Mouse (Mus musculus) activated CD4-positive, CD25-positive, alpha-beta regulatory T cell, adult 4 months (primary cell): ENCODE results near the gene Fam189a2. TPM values are rescaled to one million over a fixed set of nuclear protein-coding genes. Genes with fewer than 3 reads are reported as not detected.

ENCODE experiments used
- ATAC-seq: one replicate; pipeline ENCODE4 v1.8.0; 2017
- polyA plus RNA-seq, 2 experiments: library from polyadenylated mRNA; unstranded; fragments of 100-300 nt; shearing (Covaris generic); gene quantifications; one replicate each; pipeline ENCODE4 v1.2.1; 2017

Fam189a2 gene
- polyA plus RNA-seq, 2 experiments from 2014 or later = not detected

GRCm38 (mm10) chr19:24024667-24025066 is 6.2 kb downstream of the Fam189a2 start:
- no peak for ATAC-seq

GRCm38 (mm10) chr19:24024131-24024530 is 6.7 kb downstream of the Fam189a2 start:
- ATAC-seq = no peak

GRCm38 (mm10) chr19:24023351-24023750 is 7.5 kb downstream of the Fam189a2 start:
- no peak for ATAC-seq

- no peak for ATAC-seq
These were observed 8.0 kb downstream of the Fam189a2 start for GRCm38 (mm10) chr19:24022771-24023170.

- no peak for ATAC-seq
These were observed 8.5 kb downstream of the Fam189a2 start for GRCm38 (mm10) chr19:24022301-24022700.

GRCm38 (mm10) chr19:24020736-24021135 is 10.1 kb downstream of the Fam189a2 start:
- ATAC-seq = no peak

GRCm38 (mm10) chr19:24019609-24020008 is 11.2 kb downstream of the Fam189a2 start:
- ATAC-seq = no peak

GRCm38 (mm10) chr19:24018396-24018795 is 12.4 kb downstream of the Fam189a2 start:
- no peak for ATAC-seq

GRCm38 (mm10) chr19:24017892-24018291 is 12.9 kb downstream of the Fam189a2 start:
- no peak for ATAC-seq

GRCm38 (mm10) chr19:24017427-24017826 is 13.4 kb downstream of the Fam189a2 start:
- no peak for ATAC-seq

GRCm38 (mm10) chr19:24016706-24017386 is 14.0 kb downstream of the Fam189a2 start:
- no peak for ATAC-seq

GRCm38 (mm10) chr19:24013241-24013640 is 17.6 kb downstream of the Fam189a2 start:
- no peak for ATAC-seq

GRCm38 (mm10) chr19:24012479-24012878 is 18.3 kb downstream of the Fam189a2 start:
- no peak for ATAC-seq

GRCm38 (mm10) chr19:24007638-24008360 is 23.0 kb downstream of the Fam189a2 start:
- no peak for ATAC-seq

- no peak for ATAC-seq
These were observed 23.7 kb downstream of the Fam189a2 start for GRCm38 (mm10) chr19:24007002-24007637.

- ATAC-seq = no peak
These were observed 34.9 kb downstream of the Fam189a2 start for GRCm38 (mm10) chr19:23995766-23996399.

- no peak for ATAC-seq
These were observed 42.7 kb downstream of the Fam189a2 start for GRCm38 (mm10) chr19:23988166-23988565.

- no peak for ATAC-seq
These were observed 43.5 kb downstream of the Fam189a2 start for GRCm38 (mm10) chr19:23987291-23987690.

GRCm38 (mm10) chr19:23984186-23984585 is 46.6 kb downstream of the Fam189a2 start:
- no peak for ATAC-seq

GRCm38 (mm10) chr19:23980598-23980997 is 50.2 kb downstream of the Fam189a2 start:
- ATAC-seq = no peak

GRCm38 (mm10) chr19:23977901-23978443 is 52.8 kb downstream of the Fam189a2 start:
- ATAC-seq = no peak

- no peak for ATAC-seq
These were observed 57.8 kb downstream of the Fam189a2 start for GRCm38 (mm10) chr19:23972881-23973649.
